Mouse (Mus musculus): Measurements from ENCODE around the gene Map7. TPM values are rescaled to one million over a fixed set of nuclear protein-coding genes. Genes with fewer than 3 reads are reported as not detected.

Map7 gene
- polyA plus RNA-seq, 1 experiment, result 23.3 TPM

DNA sequence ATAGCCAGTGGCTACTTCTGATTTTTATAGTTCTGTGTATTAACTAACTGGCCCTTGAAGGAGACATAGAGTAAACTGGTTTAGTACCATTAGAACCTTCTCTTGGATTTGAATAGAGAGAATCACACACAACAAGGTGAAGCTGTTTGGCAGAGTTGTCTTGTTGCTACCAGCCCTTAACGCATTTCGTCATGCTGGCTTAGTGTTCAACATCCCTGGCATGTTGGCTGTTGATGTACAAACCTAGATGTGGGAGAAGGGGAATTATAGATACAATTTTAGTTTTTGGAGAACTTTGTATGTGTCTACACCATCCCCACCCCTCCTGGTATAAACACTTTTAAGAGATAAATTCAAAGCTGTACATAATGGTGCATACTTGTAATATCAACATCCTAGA, 37.5 kb downstream of the Map7 start:
- DNase-seq (ENCODE audit: low read depth), result no peak

GRCm38 (mm10) chr10:20186800-20187273, 38.6 kb downstream of the Map7 start:
- DNase-seq (ENCODE audit: low read depth), result no peak

DNA sequence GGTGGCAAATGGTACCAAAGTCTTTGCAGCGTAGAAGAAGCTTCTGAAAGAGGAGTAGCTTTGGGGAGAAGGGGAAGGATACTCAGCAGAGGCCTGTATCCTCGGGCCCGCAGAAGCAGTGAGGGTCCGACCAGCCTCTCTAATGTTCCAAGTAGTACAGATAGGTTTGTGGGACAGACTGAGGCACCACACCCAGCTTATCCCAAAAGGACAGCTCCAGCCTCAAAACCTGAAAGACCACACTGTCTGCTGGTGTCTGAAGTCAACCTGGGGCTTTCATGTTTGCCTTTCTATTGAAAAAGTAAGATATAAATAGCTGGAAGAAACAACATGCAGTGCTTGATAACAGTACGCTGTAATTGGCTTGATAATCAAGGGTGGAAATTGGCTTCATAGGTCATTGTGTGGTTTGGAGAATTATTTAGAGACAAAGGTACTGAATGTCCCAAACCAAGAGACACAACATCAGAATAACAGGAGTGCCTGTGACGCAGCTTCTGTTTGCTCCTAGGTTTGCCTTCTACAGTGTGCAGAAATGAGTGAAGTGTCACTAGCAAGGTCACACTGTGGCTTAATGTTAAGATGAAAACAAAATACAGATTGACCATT, 42.0 kb downstream of the Map7 start:
- DNase-seq (ENCODE audit: low read depth), result no peak

DNA sequence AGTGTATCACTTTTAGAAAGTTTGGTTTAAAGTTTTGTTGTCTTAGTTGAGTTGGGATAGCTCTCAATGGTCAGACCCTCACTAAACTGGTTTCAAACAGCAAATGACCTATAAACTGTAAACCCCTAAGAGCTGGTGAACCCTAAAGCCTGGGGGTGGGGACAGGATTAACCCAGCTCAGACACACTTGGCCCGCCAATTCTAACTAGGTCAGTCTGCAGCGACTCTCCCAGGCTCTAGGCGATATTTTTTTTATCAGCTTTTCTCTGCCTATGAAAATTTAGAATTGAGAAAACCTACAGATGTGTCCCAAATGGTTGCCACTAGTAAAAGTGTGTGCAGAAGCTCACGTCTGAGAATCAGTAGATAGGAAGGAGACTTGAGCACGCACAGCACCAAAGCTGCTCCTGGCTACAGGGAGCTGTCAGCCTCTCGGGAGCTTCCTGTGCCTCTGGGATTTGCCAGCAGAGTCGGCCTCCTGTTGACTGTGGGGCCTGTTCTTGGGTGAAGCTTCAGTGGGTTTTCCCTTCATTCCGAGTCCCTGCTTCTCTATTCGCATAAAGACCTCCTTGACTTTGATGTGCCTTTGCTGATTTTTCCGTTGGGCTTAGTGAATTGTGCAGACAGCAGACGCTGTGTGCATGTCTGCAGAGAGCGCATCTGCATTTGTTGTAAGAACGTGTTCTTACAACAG, 46.7 kb downstream of the Map7 start:
- no peak for DNase-seq (ENCODE audit: low read depth)

DNA sequence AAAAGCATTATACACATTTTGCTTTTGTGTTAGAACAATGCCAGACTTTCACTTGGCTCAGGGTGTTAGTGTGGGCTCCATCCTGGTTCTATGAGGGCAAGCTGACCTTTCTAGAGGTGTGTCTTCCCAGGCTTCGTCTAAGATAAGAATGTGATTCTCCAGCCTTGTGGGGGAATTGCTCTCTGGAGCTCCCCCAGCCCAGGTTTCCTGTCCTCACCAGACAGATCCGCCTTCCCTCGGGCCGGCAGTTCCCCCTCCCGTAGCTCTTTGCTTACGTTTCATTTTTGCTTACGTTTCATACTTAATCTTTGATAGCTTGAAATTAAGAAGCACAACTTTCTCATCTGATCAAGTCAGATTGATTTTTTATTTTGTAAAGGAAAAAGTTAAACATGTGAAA, 48.8 kb downstream of the Map7 start:
- DNase-seq (ENCODE audit: low read depth), result no peak

- no peak for DNase-seq (ENCODE audit: low read depth)
Observed at GRCm38 (mm10) chr10:20198968-20199737, 50.9 kb downstream of the Map7 start.

DNA sequence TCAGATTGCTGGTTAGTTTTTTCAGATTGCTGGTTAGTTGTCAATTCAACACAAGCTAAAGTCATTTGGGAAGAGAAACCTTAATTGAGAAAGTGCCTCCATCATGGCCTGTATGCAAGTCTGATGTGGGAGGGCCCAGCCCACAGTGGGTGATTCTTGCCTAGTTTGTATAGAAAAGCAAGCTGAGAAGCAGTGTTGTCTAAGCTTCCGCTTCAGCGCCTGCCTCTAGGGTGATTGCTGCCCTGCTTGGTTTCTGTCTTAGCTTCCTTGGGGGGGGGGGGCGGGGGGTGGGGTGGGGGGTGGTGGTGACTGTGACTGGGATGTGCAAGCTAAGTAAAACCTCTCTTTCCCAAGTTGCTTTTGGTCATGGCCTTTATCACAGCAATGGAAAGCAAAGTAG, 53.0 kb downstream of the Map7 start:
- no peak for DNase-seq (ENCODE audit: low read depth)

- no peak for DNase-seq (ENCODE audit: low read depth)
Observed at GRCm38 (mm10) chr10:20202171-20202570, 53.9 kb downstream of the Map7 start.

GRCm38 (mm10) chr10:20202818-20203217, 54.5 kb downstream of the Map7 start:
- no peak for DNase-seq (ENCODE audit: low read depth)

DNA sequence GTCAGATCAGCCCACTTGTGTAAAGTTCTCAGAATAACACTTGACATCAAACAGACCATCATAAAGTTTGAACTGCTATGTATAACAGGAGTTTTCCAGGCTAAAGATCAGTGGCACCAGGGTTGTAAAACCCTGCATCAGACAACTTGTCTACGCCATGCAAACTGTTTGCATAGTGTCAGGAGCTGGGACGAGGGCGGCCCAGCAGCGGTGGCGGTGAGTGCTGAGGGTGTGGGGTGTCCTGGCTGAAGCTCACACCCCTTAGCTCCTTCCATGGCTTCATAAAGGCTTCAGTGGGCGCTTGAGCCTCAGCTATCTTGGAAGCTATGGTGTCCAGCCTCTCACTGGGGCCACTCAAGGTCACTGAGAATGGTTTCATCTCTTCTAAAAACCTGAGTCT, 55.2 kb downstream of the Map7 start:
- DNase-seq (ENCODE audit: low read depth), result no peak

DNA sequence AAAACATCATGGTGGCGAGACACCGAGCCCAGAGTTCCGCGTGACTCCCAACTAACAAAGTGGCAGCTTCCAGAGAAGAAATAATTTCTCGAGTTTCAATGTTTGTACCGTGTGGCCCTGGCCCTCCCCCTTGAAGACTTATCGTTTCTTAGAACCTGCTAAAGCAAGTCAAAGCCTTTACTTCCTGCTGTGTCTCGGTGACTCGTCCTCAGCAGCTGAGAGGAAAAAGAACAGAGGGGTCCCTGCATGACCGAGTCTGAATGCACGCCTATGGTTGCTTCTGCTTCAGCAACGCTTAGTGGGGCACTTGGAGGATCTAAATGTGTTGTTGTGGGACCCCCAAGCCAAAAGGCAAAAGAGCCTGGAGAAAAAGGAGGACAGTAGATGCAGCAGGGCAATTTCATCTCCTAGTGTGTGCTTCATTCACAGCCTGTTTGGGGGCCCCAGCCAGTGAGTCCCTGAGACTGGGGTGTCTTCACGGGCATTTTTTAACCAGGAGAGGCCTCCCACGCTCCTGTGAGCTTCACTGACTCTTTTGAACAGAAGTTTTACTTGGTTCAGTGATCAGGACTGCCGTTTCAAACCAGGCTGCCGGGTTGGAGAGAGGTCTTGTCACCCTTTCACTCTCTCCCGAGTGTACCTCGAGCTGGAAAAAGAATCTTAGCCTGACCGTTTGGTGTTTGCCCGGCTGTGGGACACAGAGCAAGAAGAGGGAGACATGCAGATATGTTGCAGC, 56.6 kb downstream of the Map7 start:
- DNase-seq (ENCODE audit: low read depth), result no peak

DNA sequence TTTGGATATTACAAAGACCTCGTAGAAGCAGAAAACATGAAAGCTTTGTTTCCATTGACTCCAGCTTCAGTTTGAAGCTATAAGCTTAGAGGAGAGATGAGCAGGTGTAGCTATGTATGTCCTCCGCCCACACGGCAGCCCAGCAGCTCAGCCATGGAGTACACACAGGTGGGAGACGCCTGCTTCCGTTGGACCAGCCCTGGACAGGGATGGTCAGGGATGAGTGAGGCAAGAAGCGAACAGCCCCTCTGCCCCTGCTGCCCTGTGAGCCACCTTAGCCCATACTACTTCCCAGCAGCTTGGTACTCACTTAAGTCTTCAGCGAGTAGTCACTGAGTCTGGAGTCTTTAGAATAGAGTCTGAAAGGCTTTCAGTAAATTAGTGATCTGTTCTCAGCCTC, 58.7 kb downstream of the Map7 start:
- no peak for DNase-seq (ENCODE audit: low read depth)

GRCm38 (mm10) chr10:20209609-20210341, 61.5 kb downstream of the Map7 start:
- DNase-seq (ENCODE audit: low read depth), result no peak

- no peak for DNase-seq (ENCODE audit: low read depth)
Observed at GRCm38 (mm10) chr10:20214418-20214817, 66.1 kb downstream of the Map7 start.

DNA sequence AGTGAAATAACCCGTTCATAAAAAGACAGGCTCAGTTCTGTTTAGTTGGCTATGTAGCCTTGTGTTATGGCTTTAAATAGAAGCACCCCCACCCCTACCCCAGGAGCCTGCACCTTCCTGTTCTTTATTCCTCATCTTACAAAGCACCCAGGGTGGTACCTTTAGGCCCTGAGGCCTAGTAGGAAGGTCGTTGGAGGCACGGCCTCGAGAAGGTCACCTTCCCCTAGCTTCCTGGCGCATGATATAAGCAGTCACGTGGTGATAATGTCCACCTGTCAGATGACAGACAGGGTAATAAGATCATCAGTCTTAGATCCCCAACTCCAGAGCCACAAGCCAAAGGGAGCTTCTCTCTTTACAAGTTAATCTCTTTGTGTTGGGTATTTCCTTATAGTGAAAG, 68.7 kb downstream of the Map7 start:
- no peak for DNase-seq (ENCODE audit: low read depth)

DNA sequence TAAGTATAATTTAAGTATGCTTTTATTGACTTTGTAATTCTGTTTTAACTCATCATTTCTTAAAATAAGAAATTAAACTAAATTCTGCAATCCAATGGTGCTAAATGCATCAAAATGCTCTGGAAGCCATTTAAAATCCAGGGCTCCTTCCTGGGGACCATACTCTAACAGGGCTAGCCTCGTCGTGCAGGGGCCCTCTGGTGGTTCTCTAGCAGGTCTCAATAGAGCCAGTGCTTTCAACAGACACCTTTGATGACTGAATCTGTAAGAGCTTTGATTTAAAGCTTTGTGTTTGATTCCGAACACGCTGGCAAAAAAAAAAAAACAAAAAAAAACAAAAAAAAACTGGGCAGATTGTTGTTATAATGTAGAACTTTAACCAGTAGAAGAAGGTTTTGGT, 70.6 kb downstream of the Map7 start:
- DNase-seq (ENCODE audit: low read depth), result no peak

- DNase-seq (ENCODE audit: low read depth), result no peak
Observed at GRCm38 (mm10) chr10:20219538-20219937, 71.3 kb downstream of the Map7 start.

GRCm38 (mm10) chr10:20220443-20221071, 72.3 kb downstream of the Map7 start:
- no peak for DNase-seq (ENCODE audit: low read depth)

- no peak for DNase-seq (ENCODE audit: low read depth)
Observed at GRCm38 (mm10) chr10:20222011-20222410, 73.7 kb downstream of the Map7 start.

DNA sequence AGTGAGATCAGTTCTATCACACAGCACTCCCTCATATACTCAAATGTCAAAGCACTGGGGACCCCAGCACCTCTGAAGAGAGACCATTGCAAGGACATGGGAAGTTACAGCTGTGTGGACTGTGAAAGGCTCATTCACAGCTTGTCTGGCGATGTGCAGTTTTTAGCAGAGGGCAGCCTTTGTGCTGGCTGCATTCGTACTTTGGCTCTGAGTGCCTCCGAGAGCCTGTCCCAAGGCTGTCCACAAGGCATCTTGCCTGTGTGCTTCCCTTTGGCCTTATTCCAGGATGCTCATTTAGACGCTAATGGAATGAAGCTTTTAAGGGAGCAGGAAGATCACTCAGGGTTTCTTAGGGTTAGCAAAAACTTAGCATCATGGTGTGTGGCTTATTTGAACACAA, 78.5 kb downstream of the Map7 start:
- no peak for DNase-seq (ENCODE audit: low read depth)

GRCm38 (mm10) chr10:20230026-20230425, 81.8 kb downstream of the Map7 start:
- no peak for DNase-seq (ENCODE audit: low read depth)
